Mouse (Mus musculus) bone marrow, adult 2 months (tissue): ENCODE measurements around the gene Slc24a4. TPM values are rescaled to one million over a fixed set of nuclear protein-coding genes. Genes with fewer than 3 reads are reported as not detected.

Source experiments
- H3K27ac ChIP-seq: fragments of 200-500 bp; 2 replicates; pipeline ENCODE4 v1.5.1; 2012; ENCODE audit warnings: low read depth, mild to moderate bottlenecking, control low read depth, inconsistent platforms, low read length; ENCODE audit not compliant: control insufficient read depth, poor library complexity, insufficient read depth
- H3K4me1 ChIP-seq: fragments of 200-500 bp; 2 replicates; pipeline ENCODE4 v1.6.1; 2011; ENCODE audit warnings: low read length; ENCODE audit not compliant: control insufficient read depth, insufficient read depth
- H3K4me3 ChIP-seq: fragments of 200-500 bp; replicated peaks from 2 replicates; pipeline ENCODE3; 2011; ENCODE audit warnings: mild to moderate bottlenecking, low read depth, low read length, control low read depth; ENCODE audit not compliant: control insufficient read depth
- CTCF ChIP-seq: fragments of 200-500 bp; IDR thresholded peaks from 2 replicates; pipeline ENCODE4 v1.5.1; 2011; ENCODE audit warnings: low read length, control low read depth; ENCODE audit not compliant: control insufficient read depth, insufficient read depth
- POLR2A ChIP-seq: fragments of 200-500 bp; IDR thresholded peaks from 2 replicates; pipeline ENCODE4 v1.6.1; 2011; ENCODE audit warnings: low read depth, mild to moderate bottlenecking, control low read depth, low read length, borderline replicate concordance; ENCODE audit not compliant: control insufficient read depth
- WGBS: fragments of 180-500 bp; shearing (Covaris S2); methylation state at CpG from one replicate; pipeline ENCODE4 v1.1.7; 2018; 5-methylcytosine and 5-hydroxymethylcytosine counted together
- polyA plus RNA-seq: library from polyadenylated mRNA; stranded (reverse); fragments of >200 nt; gene quantifications from 2 replicates; pipeline ENCODE4 v1.2.4, GENCODE M21; 2011; ENCODE audit warnings: low replicate concordance; ENCODE audit not compliant: missing spikeins, insufficient read depth, insufficient read length

Gene Slc24a4
- polyA plus RNA-seq, 1 experiment, result not detected

- H3K27ac ChIP-seq, result no peak overlapping the region
- H3K4me1 ChIP-seq, result no peaks in the 10 kb centered on the region
- WGBS, result 5% methylated on average over 4 of the region's 4 CpGs
- no peak for TF ChIP-seq POLR2A
- TF ChIP-seq CTCF, result no peak
- no peak overlapping the region for H3K4me3 ChIP-seq
Observed at GRCm38 (mm10) chr12:102147678-102148077, 19.1 kb downstream of the Slc24a4 start.

- 77% methylated on average over 2 of the region's 2 CpGs for WGBS
Observed at GRCm38 (mm10) chr12:102148746-102149145, 20.2 kb downstream of the Slc24a4 start.

GRCm38 (mm10) chr12:102151185-102151584, 22.7 kb downstream of the Slc24a4 start:
- H3K27ac ChIP-seq, result no peak overlapping the region
- H3K4me3 ChIP-seq, result no peak overlapping the region
- H3K4me1 ChIP-seq, result no peaks in the 10 kb centered on the region
- 83% methylated on average over 7 of the region's 7 CpGs for WGBS
- TF ChIP-seq CTCF (no peak), POLR2A (no peak)

More at GRCm38 (mm10) chr12:102148746-102149145, 20.2 kb downstream of the Slc24a4 start:
- no peak overlapping the region for H3K4me3 ChIP-seq
- TF ChIP-seq CTCF (peak; percentile 18; the same call in 1 of the 2 replicates), POLR2A (no peak)
- H3K27ac ChIP-seq, result no peak overlapping the region
- H3K4me1 ChIP-seq, result no peaks in the 10 kb centered on the region

- no peak overlapping the region for H3K27ac ChIP-seq
- H3K4me1 ChIP-seq, result no peaks in the 10 kb centered on the region
- WGBS, result 83% methylated on average over 7 of the region's 7 CpGs
- TF ChIP-seq POLR2A (no peak), CTCF (no peak)
- H3K4me3 ChIP-seq, result no peak overlapping the region
Observed at GRCm38 (mm10) chr12:102153796-102154195, 25.3 kb downstream of the Slc24a4 start.

- 8% methylated on average over 1 of the region's 1 CpGs for WGBS
- no peak overlapping the region for H3K27ac ChIP-seq
- H3K4me1 ChIP-seq, result no peaks in the 10 kb centered on the region
- no peak for TF ChIP-seq POLR2A
- H3K4me3 ChIP-seq, result no peak overlapping the region
Observed at GRCm38 (mm10) chr12:102154815-102155214, 26.3 kb downstream of the Slc24a4 start.

- 82% methylated on average over 7 of the region's 7 CpGs for WGBS
- TF ChIP-seq CTCF (no peak), POLR2A (no peak)
- Histone ChIP-seq H3K4me3 (no peak overlapping the region), H3K27ac (no peak overlapping the region), H3K4me1 (no peaks in the 10 kb centered on the region)
Observed at GRCm38 (mm10) chr12:102164632-102165031, 36.1 kb downstream of the Slc24a4 start.

- H3K27ac ChIP-seq, result no peak overlapping the region
- TF ChIP-seq CTCF (no peak), POLR2A (no peak)
- H3K4me3 ChIP-seq, result no peak overlapping the region
- no peaks in the 10 kb centered on the region for H3K4me1 ChIP-seq
- WGBS, result 75% methylated on average over 5 of the region's 5 CpGs
Observed at GRCm38 (mm10) chr12:102166691-102167261, 38.2 kb downstream of the Slc24a4 start.

- Histone ChIP-seq H3K27ac (no peak overlapping the region), H3K4me1 (no peaks in the 10 kb centered on the region), H3K4me3 (no peak overlapping the region)
- 68% methylated on average over 5 of the region's 5 CpGs for WGBS
- TF ChIP-seq POLR2A (no peak), CTCF (no peak)
Observed at GRCm38 (mm10) chr12:102167302-102167701, 38.8 kb downstream of the Slc24a4 start.

GRCm38 (mm10) chr12:102172746-102173145, 44.2 kb downstream of the Slc24a4 start:
- H3K27ac ChIP-seq, result no peak overlapping the region
- 63% methylated on average over 11 of the region's 11 CpGs for WGBS
- TF ChIP-seq CTCF, result no peak
- no peak for TF ChIP-seq POLR2A
- H3K4me3 ChIP-seq, result no peak overlapping the region
- no peaks in the 10 kb centered on the region for H3K4me1 ChIP-seq
